Mouse (Mus musculus) heart, embryonic 15.5 days (tissue): ENCODE results near the gene Bfar. TPM values are rescaled to one million over a fixed set of nuclear protein-coding genes. Genes with fewer than 3 reads are reported as not detected.
"Not testable (repeated sequence)": the region's sequence is repeated elsewhere in the genome, so short reads cannot be mapped to it uniquely, and the experiment has no call there.

Experiments used
- ATAC-seq: fragments of 200-750 bp; cut with Nextera tagmentation; replicated peaks from 2 replicates; pipeline ENCODE4 v1.8.0; 2017; ENCODE audit warnings: low read depth, moderate TSS enrichment; ENCODE audit not compliant: insufficient number of reproducible peaks, insufficient read depth, low FRiP score
- H3K27ac ChIP-seq: fragments of 300-500 bp; sonication (generic); 2 replicates; pipeline ENCODE4 v1.5.1; 2015; ENCODE audit warnings: mild to moderate bottlenecking, inconsistent platforms
- H3K27me3 ChIP-seq: fragments of 300-500 bp; sonication (generic); 2 replicates; pipeline ENCODE4 v1.6.1; 2015; ENCODE audit warnings: inconsistent platforms
- H3K36me3 ChIP-seq: fragments of 300-500 bp; sonication (generic); 2 replicates; pipeline ENCODE4 v1.6.1; 2015; ENCODE audit warnings: mild to moderate bottlenecking, inconsistent platforms
- H3K4me1 ChIP-seq: fragments of 300-500 bp; sonication (generic); replicated peaks from 2 replicates; pipeline ENCODE4 v1.6.1; 2015; ENCODE audit warnings: inconsistent platforms
- H3K4me2 ChIP-seq: fragments of 300-500 bp; sonication (generic); 2 replicates; pipeline ENCODE4 v1.6.1; 2015; ENCODE audit warnings: inconsistent platforms, mild to moderate bottlenecking, moderate library complexity
- H3K4me3 ChIP-seq: fragments of 300-500 bp; sonication (generic); 2 replicates; pipeline ENCODE4 v1.5.1; 2015; ENCODE audit warnings: mild to moderate bottlenecking, inconsistent platforms
- H3K9ac ChIP-seq: fragments of 300-500 bp; sonication (generic); 2 replicates; pipeline ENCODE4 v1.6.1; 2015; ENCODE audit warnings: mild to moderate bottlenecking, inconsistent platforms
- H3K9me3 ChIP-seq: fragments of 300-500 bp; sonication (generic); replicated peaks from 2 replicates; pipeline ENCODE4 v1.6.1; 2016; ENCODE audit warnings: inconsistent platforms
- WGBS: fragments of 180-500 bp; shearing (Covaris S2); methylation state at CpG from one replicate; pipeline ENCODE4 v1.1.7; 2015; ENCODE audit warnings: mixed read lengths; 5-methylcytosine and 5-hydroxymethylcytosine counted together
- polyA plus RNA-seq: library from polyadenylated mRNA; unstranded; fragments of >200 nt; fragmentation: Nextera tagmentation; extraction: Ambion mirVana; gene quantifications from 2 replicates; pipeline ENCODE4 v1.2.1, GENCODE M21; 2015

Gene Bfar
- polyA plus RNA-seq = 33.8 and 38.8 TPM in 2 replicates

DNA sequence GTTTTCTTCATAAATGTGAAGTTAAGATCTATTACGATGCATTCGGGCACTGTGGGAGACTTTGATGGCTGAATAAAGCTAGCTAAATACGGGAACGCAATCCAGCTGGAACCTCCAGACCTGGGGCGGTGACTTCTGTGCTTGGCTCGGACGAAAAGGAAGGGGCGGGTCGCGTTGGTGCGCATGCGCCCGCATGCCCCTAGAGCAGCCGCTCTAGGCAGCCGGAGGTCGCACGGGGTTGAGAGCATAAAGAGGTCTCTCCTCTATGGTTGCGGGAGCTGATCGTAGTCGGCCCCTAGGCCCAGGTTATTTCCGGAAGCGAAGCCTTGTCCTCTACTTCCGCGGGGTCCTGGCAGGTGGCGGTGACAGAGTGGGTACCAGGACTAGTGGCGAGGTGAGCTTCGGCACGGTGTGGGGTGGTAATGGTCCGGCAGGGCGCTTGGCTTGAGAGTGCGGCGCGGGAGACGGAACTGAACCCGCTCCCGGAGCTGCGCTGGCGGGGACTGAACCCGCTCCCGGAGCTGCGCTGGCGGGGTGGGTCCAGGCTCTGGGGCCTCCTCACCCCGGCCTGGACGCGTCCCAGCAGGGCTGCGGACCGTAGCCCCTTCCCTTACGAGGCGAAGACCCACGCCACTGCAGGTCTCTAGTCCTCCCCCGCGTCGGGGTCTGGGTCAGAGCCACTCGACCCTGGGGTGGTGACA lies at the start of gene Bfar, which contains the start of gene 3110001I22Rik:
TSS of gene Bfar (plus strand) at position 174 of the 701 bp plus-strand sequence.
TSS of gene 3110001I22Rik (plus strand) at position 245 of the 701 bp plus-strand sequence.
- Histone ChIP-seq H3K4me3 (peak within 1 kb of the TSS; percentile 95), H3K9me3 (no peaks in the 10 kb centered on the region), H3K36me3 (peaks cover 3% of the 10 kb centered on the region; the same call in 1 of the 2 replicates), H3K27ac (peak within 1 kb of the TSS; percentile 89), H3K9ac (peak within 1 kb of the TSS; percentile 96), H3K4me2 (peak within 1 kb of the TSS; percentile 65), H3K27me3 (no peaks in the 10 kb centered on the region), H3K4me1 (peaks cover 24% of the 10 kb centered on the region)
- under 1% methylated on average over 54 of the region's 54 CpGs for WGBS
- peak; percentile 94 for ATAC-seq

GRCm38 (mm10) chr16:13628345-13628744 lies 43.3 kb upstream of the Bfar start:
- Histone ChIP-seq H3K4me3 (no peak overlapping the region), H3K9ac (no peak overlapping the region), H3K4me1 (no peaks in the 10 kb centered on the region), H3K27me3 (no peaks in the 10 kb centered on the region), H3K36me3 (peaks cover 65% of the 10 kb centered on the region), H3K9me3 (no peaks in the 10 kb centered on the region), H3K4me2 (no peak overlapping the region), H3K27ac (no peak overlapping the region)
- WGBS = 48% methylated on average over 5 of the region's 5 CpGs
- ATAC-seq = no peak

- not testable (repeated sequence) for H3K27me3 ChIP-seq, H3K9ac ChIP-seq, H3K4me1 ChIP-seq, H3K4me3 ChIP-seq, H3K9me3 ChIP-seq, H3K27ac ChIP-seq, H3K4me2 ChIP-seq, ATAC-seq
- H3K36me3 ChIP-seq = peaks cover 35% of the 10 kb centered on the region
- 60% methylated on average over 2 of the region's 2 CpGs for WGBS
Observed at GRCm38 (mm10) chr16:13638198-13638597, 33.5 kb upstream of the Bfar start.

DNA sequence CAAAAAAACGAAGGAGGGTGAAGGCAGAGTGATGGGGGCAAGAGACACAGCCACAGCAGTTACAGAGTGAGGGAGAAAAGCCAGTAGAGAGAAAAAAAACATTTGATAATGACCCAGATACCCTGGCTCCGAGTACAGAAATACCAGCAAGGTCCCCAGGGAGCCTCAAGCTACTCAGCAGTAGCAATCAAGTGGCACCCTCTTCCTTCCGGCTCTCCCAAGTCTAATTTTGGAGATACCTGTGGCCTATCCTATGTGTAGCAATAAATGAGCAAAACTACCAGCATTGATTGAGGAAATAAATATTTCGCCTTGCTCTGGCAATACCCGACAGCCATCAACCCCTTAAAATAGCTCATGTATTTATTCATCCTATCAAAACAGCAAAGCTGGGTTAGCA lies 32.1 kb upstream of the Bfar start:
- 78% methylated on average over 5 of the region's 5 CpGs for WGBS
- ATAC-seq = no peak
- no peak overlapping the region for H3K27ac ChIP-seq
- no peak overlapping the region for H3K4me2 ChIP-seq
- H3K36me3 ChIP-seq = peaks cover 32% of the 10 kb centered on the region; the same call in 1 of the 2 replicates
- H3K27me3 ChIP-seq = no peaks in the 10 kb centered on the region
- H3K4me3 ChIP-seq = no peak overlapping the region
- no peak overlapping the region for H3K9ac ChIP-seq
- no peaks in the 10 kb centered on the region for H3K9me3 ChIP-seq
- H3K4me1 ChIP-seq = no peaks in the 10 kb centered on the region

DNA sequence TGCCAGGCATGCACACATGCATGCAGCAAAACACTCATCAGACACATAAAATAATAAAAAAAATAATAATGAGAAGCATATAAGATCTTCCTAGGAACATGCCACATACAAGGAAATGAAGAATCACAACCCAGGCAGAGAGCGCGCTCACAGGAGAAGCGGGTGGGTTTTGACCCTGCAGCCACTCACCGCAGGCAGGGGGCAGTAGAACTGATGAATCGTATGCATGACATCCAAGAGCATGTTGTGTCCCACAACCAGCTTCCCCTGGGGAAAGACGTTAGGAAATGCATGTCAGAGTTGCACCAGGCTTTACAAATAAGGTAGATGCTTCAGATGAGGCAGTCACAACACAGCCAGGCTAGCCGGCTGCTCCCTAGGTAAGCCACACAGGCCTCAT lies 31.6 kb upstream of the Bfar start:
- H3K4me2 ChIP-seq = no peak overlapping the region
- no peak overlapping the region for H3K27ac ChIP-seq
- H3K4me3 ChIP-seq = no peak overlapping the region
- WGBS = 74% methylated on average over 7 of the region's 7 CpGs
- no peaks in the 10 kb centered on the region for H3K4me1 ChIP-seq
- H3K36me3 ChIP-seq = peaks cover 28% of the 10 kb centered on the region; the same call in 1 of the 2 replicates
- no peaks in the 10 kb centered on the region for H3K27me3 ChIP-seq
- ATAC-seq = no peak
- no peaks in the 10 kb centered on the region for H3K9me3 ChIP-seq
- no peak overlapping the region for H3K9ac ChIP-seq

DNA sequence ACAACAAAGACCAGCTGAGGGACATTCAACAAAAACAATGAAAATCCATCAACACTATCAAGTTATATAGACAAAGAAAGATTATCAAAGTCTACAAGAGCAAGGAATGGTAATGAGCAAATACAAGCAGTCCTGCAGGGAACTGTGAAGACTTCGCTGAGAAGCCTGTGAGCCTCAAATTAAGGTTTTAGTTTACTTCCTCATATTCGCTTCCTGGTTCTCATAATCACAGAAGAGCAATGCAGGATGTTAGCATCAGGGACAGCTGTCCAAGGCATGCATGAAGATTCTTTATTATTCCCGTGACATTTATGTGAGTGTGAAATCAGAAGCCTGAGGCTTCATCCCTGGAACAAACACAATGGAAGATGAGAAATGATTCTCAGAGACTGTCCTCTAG lies 27.2 kb upstream of the Bfar start:
- H3K9me3 ChIP-seq = no peaks in the 10 kb centered on the region
- H3K4me2 ChIP-seq = no peak overlapping the region
- H3K4me3 ChIP-seq = no peak overlapping the region
- no peak overlapping the region for H3K27ac ChIP-seq
- no peaks in the 10 kb centered on the region for H3K4me1 ChIP-seq
- no peak for ATAC-seq
- H3K27me3 ChIP-seq = no peaks in the 10 kb centered on the region
- WGBS = 87% methylated on average over 3 of the region's 3 CpGs
- no peak overlapping the region for H3K9ac ChIP-seq
- H3K36me3 ChIP-seq = peaks cover 36% of the 10 kb centered on the region

DNA sequence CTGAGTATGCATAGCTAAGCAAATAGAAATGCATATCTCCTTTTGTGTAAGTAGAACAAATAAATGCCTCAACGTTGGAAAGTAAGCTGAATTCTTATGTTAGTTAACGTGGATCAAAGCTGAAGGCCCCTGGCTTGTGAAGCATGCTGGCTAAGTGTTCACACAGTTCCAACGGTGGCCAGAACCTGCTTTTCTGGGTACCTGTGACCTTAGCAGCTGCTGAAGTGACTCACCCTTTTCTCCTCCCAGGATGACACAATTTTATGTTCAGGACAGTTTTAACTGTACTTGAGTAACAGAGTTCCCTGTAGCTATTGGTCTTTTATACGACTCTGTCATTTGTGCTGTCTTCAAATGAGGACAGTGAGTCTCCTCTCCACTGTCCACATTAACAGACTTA lies 25.7 kb upstream of the Bfar start:
- WGBS = 85% methylated on average over 4 of the region's 4 CpGs
- H3K36me3 ChIP-seq = peaks cover 49% of the 10 kb centered on the region
- H3K4me3 ChIP-seq = no peak overlapping the region

DNA sequence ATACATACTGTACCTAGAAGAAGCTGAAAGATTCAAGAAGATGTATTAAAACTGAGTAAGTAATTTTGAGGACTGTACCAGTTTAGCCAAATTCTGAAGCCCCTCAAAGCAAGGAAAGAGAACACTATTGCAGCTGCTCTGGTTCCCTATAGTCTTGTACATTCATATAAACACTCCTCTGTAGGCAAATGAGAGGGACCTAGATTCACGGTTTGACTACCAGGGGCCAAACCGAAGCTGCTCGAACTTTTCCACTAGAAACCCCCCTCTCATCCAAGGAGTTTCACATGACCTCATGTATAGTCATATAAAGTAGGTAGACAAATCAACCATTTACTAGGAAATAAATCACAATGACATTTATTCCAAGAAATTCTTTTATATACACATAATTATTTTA lies 12.8 kb upstream of the Bfar start:
- no peak for ATAC-seq
- Histone ChIP-seq H3K27me3 (no peaks in the 10 kb centered on the region), H3K9me3 (no peaks in the 10 kb centered on the region), H3K27ac (no peak overlapping the region), H3K36me3 (peaks cover 60% of the 10 kb centered on the region), H3K4me2 (no peak overlapping the region), H3K4me1 (no peaks in the 10 kb centered on the region), H3K4me3 (no peak overlapping the region), H3K9ac (no peak overlapping the region)
- WGBS = 92% methylated on average over 3 of the region's 3 CpGs

More for the DNA sequence above, 25.7 kb upstream of the Bfar start:
- H3K4me1 ChIP-seq = no peaks in the 10 kb centered on the region
- no peak overlapping the region for H3K4me2 ChIP-seq
- H3K27ac ChIP-seq = no peak overlapping the region
- no peaks in the 10 kb centered on the region for H3K27me3 ChIP-seq
- H3K9ac ChIP-seq = no peak overlapping the region
- no peaks in the 10 kb centered on the region for H3K9me3 ChIP-seq
- ATAC-seq = no peak

DNA sequence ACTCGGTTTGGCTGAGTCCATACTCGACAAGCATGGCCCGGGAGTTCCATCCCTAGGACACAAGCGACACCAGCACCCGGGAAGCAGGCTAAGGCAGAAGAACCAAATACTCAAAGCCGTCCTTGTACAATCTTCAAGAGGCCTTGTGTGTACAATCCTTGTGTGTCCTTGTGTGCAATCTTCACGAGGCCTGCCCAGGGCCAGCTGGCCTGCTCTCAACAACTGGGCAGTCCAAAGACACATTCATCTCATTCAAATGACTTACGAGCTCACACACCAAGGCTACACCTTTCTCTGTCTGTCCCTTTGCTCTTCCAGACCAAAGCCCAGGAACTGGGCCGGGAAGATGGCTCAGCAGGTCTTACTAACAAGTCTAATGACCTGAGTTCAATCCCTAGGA lies 10.9 kb upstream of the Bfar start:
- Histone ChIP-seq H3K27ac (no peak overlapping the region), H3K27me3 (no peaks in the 10 kb centered on the region), H3K4me3 (no peak overlapping the region), H3K4me1 (no peaks in the 10 kb centered on the region), H3K9ac (no peak overlapping the region), H3K4me2 (no peak overlapping the region), H3K9me3 (no peaks in the 10 kb centered on the region), H3K36me3 (peaks cover 52% of the 10 kb centered on the region)
- ATAC-seq = no peak
- WGBS = 90% methylated on average over 9 of the region's 9 CpGs

DNA sequence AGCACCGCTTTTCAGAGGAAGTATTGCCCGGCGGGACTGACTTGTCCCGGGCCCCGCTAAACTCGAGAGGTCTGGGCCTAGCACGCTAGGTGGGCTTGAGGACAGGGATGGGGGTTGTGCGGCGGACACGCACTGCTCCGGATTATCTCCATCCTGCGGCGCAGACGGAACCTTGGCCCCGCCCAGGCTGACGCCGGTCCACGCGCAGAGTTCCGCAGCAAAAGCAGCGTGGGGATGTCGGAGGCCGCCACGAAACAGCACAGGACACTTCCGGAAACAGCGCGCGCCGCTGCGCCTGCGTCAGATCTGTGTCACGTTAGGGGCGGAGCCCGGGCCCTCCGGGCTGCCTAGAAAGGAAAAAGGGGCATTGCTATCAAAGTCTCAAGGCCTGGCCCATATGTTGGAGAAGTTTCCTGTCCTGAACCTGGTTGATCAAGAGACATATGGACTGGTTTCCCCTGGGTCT lies 3.7 kb upstream of the Bfar start, which contains the start of gene Parn:
TSS of gene Parn (minus strand) at position 293 of the 466 bp plus-strand sequence.
- peak within 1 kb of the TSS; percentile 65 for H3K9ac ChIP-seq
- H3K27ac ChIP-seq = peak within 1 kb of the TSS; percentile 50
- under 1% methylated on average over 35 of the region's 35 CpGs for WGBS
- H3K27me3 ChIP-seq = no peaks in the 10 kb centered on the region
- ATAC-seq = peak; percentile 76
- peak within 1 kb of the TSS; percentile 77 for H3K4me2 ChIP-seq
- no peaks in the 10 kb centered on the region for H3K9me3 ChIP-seq
- peaks cover 21% of the 10 kb centered on the region; the same call in 1 of the 2 replicates for H3K36me3 ChIP-seq
- peak within 1 kb of the TSS; percentile 65 for H3K4me3 ChIP-seq
- H3K4me1 ChIP-seq = peaks cover 18% of the 10 kb centered on the region

GRCm38 (mm10) chr16:13668402-13669108 lies 3.1 kb upstream of the Bfar start:
- Histone ChIP-seq H3K4me2 (peak overlapping the region; percentile 77), H3K27ac (peak overlapping the region; percentile 50), H3K4me1 (peaks cover 24% of the 10 kb centered on the region), H3K36me3 (peaks cover 15% of the 10 kb centered on the region; the same call in 1 of the 2 replicates), H3K4me3 (peak overlapping the region; percentile 65), H3K9ac (peak overlapping the region; percentile 65; the same call in 1 of the 2 replicates), H3K9me3 (no peaks in the 10 kb centered on the region), H3K27me3 (no peaks in the 10 kb centered on the region)
- ATAC-seq = no peak
- WGBS = 70% methylated on average over 10 of the region's 10 CpGs
